Mouse (Mus musculus) pancreas, adult 10 weeks (tissue): Measurements from ENCODE around the gene 4930412O13Rik. TPM values are rescaled to one million over a fixed set of nuclear protein-coding genes. Genes with fewer than 3 reads are reported as not detected.

Experiments used
- polyA plus RNA-seq: library from polyadenylated mRNA; stranded (reverse); fragments of 350-450 nt; fragmentation: Illumina TruSeq; extraction: RNeasy Lipid Tissue Mini Kit (QIAGEN cat#74804); gene quantifications from one replicate; pipeline ENCODE4 v1.2.3, GENCODE M21; 2015; ENCODE audit warnings: low read depth, low replicate concordance; ENCODE audit not compliant: insufficient read depth

4930412O13Rik gene
- polyA plus RNA-seq, result not detected

GRCm38 (mm10) chr2:9881051-9881591 is at the start of gene 4930412O13Rik:
Gene 4930412O13Rik, plus strand, starts transcription at chr2:9881252.

DNA sequence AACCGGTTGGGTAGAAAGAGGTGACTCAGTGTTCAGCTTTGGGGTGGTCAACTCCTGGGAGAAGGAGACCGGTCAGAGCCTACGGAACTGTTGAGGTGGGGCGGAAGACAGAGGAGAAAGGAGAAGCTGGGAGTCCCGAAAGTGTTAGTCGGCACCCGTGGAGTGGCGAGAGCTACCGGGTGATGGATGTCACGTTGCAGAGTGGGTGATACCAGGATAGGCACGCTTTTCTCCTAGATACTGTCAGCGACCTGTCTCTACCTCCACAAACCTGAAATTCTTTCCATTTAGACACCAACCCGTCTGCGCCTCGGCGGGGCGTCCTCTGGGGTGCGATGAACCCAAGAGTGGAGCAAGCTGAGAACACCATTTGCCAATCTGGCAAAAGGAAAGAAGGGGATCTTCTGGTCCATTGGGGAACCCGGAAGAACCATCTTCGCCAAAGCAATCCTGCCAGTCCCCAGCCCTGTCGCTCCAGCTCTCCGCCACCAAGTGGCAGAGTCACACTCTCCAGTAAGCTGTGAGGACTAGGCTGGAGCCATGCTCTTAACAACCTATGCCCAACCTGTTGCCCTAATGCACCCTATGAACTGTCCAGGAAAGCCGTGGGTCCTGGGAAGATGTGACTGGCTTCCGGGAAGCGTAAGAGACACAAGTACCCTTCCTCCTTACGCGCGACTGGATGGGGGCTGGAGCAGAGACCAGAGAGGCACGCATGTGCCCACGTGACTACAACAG is 8.0 kb downstream of the 4930412O13Rik start, which contains the start of gene 9230102O04Rik:
9230102O04Rik (minus strand) TSS at position 628 of the 738 bp plus-strand sequence.

GRCm38 (mm10) chr2:9889651-9890183 is 8.7 kb downstream of the 4930412O13Rik start, which contains the start of gene Gata3:
Gene Gata3, minus strand, starts transcription at chr2:9890034.

Other genes with a start within 250 kb of the 4930412O13Rik start
- gene 9230102O04Rik, start 8.3 kb downstream of the 4930412O13Rik start, polyA plus RNA-seq, result not detected
- gene Gata3, start 8.8 kb downstream of the 4930412O13Rik start, polyA plus RNA-seq, result not detected
- gene Taf3, start 167.3 kb downstream of the 4930412O13Rik start, polyA plus RNA-seq, result 2.5 TPM
- 51.8 TPM for gene Atp5c1, start 199.3 kb downstream of the 4930412O13Rik start, polyA plus RNA-seq
- gene Kin, start 199.3 kb downstream of the 4930412O13Rik start, polyA plus RNA-seq, result 6.9 TPM